Mouse (Mus musculus) urinary bladder, postnatal 10 days (tissue): ENCODE measurements at regions not wholly inside any gene's neighbourhood (a gene's known extent, or its start where the extent isn't known, plus 50 kb on each side); places are given as distances from the start of the nearest gene placed in this dataset.

ENCODE experiments used
- DNase-seq: peaks from one replicate; pipeline ENCODE4 v3.0.0; 2022; ENCODE audit warnings: low spot score

DNA sequence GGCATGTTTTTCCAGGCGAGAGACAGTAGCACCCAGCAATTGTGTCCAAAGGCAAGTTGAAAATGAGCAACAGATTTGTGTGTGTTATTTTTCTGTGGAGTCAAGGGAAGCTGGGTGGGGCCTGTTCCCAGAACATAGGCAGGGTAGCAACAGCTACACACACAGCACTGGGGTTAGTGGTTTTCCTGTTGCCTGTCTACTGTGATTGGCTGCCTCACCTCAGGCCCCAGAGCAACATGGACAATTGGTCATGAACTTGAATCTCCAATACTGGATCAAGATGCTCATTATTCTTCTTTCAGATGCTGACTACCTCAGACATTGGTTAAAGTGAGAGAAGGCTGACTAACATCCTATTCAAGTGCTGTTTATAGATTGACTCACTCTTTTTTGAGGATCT is 188.9 kb downstream of the Gm5426 start:
- DNase-seq, result no peak

DNA sequence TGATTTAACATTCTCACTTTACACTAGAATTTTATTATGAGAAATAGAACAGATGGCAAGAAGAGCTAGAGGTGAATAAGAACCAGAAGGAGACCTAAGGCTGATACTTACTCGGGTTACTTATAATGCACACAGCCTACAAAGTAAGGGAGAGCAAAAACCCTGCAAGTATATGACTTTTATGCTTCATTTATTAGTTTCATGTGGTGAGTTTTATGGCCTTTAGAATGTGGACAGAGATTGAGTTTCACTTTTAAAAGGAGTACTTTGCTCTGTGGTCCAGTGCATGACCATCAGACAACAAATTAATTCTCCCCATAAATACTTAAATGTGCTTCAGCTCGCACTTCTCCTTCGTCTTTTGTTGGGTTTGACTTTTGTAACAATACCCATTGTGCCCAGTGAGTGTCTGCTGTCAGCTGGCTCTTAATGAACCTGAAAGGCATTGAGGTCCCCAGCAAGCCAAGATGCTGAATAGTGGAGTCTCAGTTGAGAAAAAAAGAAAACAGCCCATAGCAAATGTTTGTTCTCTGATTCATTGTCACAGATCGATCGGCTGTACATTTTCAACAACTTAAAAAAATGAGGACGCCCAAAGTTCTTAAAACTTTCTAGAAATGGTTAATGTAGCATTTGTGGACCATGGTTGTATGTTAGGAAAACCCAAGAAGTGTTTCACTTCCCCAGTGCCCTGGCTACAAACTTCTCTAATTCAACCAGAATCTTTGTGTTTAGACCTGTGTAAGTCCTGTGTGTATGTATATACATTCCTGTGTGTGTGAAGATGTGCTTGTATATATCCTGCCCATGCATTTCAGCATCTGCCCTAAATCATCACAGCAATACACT is 194.5 kb downstream of the Gm5426 start:
- DNase-seq, result no peak

DNA sequence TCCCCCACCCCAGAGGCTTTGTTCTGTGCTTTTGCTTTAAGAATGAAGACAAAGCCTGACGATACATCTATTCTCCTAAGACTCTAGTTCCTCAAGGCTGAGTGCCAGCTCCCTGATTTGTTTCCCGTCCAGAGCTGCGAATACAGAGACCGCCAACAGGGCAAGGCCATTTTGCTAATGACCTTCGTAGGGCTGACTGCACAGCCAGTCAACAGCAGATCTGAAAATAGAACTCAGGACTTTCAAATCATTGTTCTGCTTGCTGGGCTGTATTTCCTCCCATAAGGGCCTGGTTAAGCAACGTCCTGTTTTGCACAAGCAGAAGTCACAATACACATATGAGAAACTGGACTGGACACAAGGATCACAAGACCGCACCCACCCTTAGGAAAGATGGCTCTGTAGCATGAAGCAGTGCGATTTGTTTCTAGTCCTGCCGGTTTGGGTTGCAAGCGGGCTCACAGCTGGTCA is 196.4 kb downstream of the Gm5426 start:
- no peak for DNase-seq

DNA sequence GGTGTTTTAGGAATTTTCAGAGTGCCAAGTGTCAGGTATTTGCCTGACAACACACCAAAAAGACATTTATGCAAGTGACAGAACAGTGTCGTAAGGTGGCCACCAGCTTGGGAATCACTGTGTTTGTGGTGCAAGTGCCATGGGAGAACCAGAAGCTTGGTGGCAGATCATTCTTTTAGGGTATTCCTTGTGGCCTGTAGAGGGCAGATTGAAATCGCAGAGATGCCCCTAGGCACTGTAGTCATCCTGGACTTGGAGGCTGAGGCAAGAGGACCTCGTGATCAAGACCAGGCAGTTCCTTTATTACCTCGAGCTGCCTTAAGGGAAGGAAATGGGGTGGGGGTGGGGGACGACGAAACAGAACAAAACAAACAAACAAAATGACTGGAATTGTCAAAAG is 196.8 kb downstream of the Gm5426 start:
- DNase-seq, result no peak

DNA sequence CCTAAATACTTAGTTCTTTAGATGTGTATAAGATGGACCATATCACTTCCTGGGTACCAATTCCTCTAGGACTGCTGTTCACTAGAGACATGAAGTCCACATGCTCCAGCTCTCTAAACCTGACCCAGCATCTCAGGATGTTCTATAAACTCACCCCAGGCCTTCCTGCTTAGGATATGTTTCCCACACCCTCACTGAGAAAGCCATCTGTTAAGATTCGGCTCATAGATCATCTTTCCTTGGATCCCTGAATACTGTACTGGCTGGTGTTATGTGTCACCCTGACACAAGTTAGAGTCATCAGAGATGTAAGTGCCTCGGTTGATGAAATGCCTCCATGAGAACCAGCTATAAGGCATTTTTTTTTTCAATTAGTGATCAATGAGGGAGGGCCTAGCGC is 199.9 kb downstream of the Gm5426 start:
- DNase-seq, result no peak

DNA sequence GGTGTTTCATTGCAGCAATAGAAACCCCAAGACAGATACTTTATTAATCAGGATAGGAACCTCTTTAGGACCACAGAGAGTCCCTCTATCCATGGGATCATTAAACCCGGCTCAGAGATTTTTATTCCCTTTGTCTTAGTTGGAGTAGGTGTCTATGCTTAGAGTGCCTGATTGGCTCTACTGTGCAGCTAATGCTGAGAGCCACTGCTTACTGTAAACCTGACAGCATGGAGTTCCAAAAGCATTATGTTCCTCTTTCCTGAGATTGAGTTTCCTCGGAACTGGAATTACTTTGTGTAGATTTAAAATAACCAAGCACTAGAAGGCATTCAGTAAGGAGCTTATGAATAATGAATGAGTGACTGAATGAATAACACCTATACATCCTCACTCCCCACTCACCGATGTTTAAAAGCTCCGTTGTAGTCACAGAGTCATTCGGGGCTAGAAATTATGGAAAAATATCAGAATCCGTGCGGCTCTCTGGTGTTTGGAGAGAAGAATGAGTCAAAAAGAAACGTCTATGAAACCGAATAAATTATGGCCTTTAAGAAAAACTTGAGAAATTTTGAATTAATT is 200.8 kb downstream of the Gm5426 start:
- DNase-seq, result no peak

DNA sequence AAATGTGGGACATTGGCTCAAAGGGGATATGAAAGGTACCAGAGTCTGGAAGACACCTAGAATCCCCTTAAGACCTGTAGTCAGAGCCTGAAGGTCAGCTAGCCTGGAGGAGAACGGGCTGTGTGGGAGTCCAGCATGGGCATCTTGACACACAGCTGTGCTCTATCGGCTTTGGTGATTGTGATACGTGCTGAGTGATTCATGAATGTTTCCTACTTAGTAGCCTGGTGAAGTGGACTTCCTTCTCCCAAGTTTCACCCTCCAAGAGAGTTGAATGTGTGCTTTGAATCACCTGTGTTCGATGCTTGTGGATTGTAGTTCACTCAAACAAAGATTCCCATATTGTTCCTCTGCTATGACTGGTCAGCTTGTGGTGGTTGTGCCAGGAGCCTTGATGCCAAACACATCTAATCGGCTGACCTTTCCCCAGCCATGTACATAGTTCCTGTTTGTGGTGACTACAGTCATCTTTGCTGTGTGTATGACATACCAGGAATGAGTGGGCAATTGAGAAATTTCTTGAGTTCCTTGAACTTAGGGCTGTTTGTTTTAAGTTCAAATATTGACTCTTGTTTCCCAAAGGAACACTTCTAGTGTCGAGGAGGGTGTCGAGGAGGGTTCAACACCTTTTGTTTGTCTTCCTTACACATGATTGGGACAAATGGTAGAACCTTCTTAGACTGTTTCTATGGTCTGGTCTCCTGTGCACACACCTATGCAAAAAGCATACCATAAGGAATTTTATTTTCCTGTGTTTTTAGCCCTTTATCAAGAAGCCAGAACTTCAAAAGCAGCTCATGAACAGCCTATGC is 201.6 kb downstream of the Gm5426 start:
- DNase-seq, result no peak

DNA sequence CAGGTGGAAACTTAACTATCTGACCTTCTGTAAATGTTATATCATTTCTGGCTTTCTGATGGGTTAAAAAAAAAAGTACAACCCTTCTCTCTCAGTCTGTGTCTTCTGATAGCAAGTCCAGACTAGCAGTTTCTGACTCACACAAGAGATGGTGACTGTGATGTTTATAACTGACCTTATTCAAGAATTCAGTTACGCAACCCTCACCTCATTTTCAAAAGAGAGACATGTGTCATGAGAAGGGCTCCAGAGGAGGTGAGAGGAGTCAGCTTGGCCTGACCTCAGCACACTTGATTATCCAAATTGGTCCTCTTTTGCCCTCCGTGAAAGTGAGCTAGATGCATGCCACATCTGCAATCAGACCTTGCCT is 202.2 kb downstream of the Gm5426 start:
- DNase-seq, result no peak

DNA sequence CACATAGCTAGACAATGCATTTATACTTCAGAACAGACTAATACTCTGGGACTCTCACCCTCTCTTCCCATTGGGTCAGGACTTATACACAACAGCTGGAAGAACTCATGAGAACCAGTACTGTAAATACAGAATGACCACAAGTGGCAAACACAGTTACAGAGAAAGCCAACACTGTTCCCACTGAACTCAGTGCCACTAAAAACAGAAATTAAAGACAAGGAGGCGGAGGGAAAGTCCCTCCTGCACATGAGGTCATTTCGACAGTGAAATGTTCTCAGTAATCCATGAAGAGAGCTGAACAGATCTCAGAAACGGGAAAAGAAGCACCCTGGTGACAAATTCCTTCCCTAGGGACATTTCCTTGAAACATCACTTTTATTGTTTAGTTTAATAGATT is 206.1 kb downstream of the Gm5426 start:
- DNase-seq, result no peak

DNA sequence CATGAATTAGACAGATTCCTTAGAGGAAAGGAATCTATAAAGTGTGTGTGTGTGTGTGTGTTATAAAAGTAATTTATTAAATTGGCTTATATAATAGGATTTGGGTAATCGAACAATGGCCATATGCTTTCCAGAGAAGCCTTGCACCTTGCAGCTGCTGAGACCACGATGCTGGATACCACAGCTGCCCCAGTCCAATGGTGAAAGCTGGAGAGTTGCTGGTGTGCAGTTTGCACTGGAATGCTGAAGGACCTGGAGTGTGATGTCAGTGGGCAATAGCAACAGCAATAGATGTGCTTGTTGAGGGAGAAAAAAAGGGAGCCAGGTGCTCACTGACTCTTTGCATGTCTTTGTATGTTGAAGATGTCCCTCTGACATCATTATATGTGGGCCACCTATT is 207.3 kb downstream of the Gm5426 start:
- no peak for DNase-seq

DNA sequence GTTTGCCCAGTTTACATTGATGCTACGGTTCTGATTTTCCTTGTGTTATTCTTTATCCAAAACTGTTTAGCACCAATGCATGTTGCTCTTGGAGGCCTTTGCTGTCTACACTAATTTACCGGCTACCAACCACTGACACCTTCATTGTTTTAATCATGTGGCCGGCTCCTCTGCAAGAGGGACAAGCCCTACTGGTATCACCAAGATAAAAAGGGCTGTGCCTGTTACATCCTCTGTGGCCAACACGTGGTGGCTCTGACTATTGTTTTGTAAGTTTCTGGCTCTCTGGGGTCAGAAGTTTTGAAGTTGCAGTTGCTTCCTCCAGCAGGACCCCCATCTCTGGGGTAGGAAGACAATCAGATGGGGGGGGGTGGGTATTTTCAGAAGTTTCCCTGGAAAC is 214.3 kb downstream of the Gm5426 start:
- DNase-seq, result no peak

DNA sequence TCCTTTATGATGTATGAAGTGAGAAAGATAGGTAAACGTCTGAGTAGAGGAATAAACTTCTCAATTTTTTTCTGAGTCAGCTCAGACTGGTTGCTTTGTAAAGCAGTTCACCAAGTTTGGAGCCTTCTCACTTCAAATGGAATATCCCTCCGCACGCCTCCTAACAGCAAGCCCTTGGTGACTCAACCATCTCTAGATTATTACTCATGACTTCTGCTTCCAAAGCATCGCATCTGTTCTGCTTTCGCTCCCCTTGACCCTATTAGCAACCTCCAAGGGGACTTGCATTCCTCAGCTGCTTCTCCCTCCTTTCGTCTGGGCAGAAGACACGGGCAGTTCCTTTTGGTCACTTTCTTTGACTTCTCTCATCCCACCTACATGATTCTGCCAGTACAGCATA is 214.9 kb downstream of the Gm5426 start:
- DNase-seq, result no peak

DNA sequence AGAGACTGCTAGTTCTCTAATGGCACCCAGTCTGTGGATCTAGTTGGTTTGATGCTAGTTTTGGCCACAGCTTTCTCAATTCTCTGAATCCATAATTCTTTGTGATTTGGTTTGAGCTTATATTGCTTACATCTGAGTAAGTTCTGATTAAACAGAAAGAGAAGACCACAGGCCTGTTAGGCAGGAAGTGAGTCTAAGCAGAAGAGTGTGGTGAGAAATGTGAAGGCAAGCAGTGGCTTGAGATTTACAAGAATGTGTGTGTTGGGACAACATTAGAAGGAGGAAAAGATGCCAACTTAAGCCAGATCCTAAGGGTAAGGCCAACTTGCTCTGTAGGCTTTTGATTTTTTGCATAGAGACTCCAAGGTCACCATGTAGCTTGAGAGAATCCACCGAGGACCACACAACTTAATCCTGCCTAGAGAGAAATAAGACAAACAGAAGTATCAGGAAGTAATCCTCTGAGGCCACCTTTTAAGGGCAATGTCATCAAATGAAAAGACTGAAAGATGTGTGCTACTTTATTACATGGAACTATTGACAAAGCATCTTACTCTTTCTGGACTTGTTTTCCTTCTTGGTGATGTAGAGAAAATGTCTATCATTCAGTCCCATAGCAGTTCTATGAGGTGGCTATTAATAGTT is 220.7 kb downstream of the Gm5426 start:
- DNase-seq, result no peak

DNA sequence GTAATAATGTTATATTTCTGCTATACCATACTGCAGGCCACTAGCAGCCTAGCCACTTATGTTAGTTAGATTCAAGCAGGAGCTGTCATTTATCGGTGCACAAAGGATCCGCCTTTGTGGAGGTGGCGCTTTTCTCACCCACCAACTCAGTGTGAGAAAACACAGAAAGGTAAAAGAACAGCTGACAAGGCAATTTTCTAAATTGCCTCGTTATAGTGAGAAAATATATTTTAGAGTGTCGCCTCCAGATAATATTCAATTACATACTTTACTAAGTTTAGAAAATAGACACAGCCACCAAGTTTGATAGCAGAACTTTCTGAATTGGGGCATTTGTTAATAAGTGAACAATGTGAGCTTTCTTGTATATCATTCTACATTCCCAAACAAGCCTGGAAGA is 221.2 kb downstream of the Gm5426 start:
- DNase-seq, result no peak

DNA sequence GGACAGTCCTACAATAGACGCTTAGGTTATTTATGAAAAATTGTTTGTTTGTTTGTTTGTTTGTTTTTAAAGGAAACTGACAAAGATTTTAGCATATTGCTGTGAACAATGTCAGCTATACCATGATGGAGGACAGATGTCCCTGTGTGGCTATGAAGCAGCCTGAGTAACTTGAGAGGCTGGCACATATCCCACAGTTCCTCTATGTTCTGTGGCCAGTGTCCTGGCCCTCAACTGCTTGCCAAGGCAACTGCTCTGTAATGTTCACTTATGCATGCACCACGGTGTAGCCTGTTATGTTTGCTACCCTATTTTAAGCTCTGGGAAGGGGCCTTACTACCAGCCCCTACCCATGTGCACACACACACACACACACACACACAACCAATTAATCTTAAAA is 222.6 kb downstream of the Gm5426 start:
- no peak for DNase-seq

DNA sequence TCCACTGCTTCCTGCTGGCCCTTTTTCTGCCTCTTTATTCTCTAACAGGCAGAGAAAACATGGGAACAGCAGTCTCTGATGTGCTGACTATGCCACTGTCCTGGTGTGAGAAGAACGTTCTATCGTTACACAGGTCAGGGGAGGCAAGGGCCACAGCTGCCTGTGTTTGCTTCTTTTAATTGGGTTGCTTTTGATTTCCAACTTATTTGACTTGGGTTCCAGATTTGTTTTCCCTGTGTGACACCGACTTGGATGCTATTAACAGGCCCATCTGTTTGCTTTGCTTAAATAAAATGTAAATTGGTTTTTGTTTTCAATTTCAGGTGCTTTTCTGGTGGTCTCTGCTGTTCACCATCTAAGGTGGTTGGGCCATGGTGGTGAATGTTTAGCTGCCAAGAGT is 225.8 kb downstream of the Gm5426 start:
- no peak for DNase-seq

DNA sequence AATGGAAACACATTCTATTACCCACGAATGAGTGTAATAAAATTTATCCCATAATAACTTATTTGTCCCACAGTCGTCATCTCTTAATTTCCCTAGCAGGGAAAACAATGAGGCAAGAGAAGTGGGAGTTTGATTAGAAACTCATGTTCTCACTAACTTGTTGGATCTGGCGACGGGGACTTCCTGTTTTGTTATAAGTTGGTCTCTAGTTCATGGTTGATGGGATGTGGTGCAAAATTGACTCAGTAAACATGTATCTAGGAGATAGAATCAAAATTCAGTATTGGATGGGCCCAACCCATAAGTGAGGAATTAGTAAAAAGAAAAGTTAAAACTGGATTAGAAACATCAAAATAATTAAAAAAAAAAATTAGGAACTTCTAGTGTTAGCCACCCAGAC is 227.5 kb downstream of the Gm5426 start:
- DNase-seq, result no peak

DNA sequence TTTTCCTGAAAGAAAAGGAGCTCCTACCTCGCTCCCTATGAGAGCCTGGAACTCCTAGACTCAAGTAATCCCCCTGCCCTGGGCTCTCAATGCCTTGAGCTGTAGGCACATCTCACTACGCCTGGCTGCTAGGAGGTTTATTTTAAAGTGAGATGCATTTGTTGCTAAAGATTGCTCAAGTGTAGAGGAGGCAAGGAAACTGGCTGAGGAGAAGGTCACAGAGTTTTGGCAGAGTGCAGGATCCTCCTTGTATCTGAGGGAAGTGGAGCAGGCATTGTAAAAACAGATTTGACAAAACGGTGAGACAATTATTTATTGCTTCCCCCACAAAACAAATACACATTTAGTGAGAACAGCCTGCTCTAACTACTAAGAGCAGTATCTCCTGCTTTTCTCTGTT is 228.7 kb downstream of the Gm5426 start:
- DNase-seq, result no peak

DNA sequence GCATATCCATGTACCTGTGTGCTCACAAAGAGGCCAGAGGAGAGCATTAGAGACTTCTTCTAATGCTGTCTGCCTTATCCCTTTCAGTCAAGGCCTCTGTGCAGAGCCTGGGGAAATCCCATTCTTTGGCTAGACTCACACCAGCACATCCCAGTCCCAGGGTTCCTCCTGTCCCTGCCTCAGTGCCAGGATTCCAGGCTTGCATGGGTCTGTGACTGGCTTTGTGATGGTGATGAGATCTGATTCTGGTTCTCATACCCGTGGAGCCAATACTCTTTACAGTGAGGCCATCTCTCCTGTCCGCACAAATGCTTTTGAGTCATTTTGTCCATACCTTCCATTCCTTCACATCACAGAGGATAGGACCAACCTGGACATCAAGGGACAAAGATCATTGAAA is 230.5 kb downstream of the Gm5426 start:
- DNase-seq, result no peak

DNA sequence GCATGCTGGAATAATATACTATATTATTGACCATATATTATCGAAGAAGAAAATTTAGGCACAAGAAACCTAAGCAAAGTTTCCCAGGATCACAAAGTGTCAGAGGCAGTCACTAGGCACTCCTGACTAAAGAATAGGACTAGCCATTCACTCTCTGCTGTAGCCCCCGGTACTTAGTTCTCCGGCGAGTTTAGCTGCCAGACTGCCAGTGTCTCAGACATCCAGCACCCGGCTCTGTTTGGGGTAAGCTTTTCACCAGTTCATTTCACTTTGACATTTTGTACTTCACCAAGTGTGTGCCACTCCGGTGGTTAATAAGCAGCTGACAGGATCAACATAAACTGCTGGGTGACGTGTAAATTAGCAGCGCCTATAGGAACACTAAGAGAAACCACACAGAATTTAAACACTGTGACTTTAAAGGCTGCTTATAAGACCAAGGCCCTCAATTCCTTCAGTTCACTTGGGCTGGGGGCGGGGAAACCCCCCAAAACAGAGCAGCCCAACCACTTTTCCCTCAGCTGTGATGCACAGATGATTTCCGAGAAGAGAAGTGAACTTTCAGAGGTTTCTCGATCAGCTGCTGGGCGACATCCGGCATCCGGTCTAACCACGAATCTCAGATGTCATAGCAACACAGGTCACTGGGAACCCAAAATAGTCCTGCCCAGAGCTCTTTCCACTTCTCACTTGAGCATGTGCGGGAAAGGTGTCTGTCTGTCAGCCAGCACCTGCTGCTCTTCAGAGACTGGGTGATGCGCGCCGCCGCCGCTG is 234.3 kb downstream of the Gm5426 start:
- DNase-seq, result no peak

DNA sequence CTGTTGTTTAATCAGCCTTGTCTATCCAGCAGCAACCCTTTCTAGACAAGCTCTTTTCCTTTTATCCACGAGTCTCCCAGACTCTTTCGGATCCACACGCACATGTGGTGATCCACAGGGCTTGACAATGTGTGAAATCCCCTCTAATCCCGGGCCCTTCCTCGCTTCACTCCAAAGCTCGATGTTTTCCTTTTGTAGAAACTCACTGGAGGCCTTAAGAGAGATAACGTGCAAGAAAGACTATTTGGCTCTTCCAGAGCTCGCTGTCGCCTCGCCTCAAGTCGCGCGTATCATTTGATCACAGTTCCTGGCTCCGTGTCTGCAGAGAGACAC is 234.9 kb downstream of the Gm5426 start:
- DNase-seq, result no peak
